Mouse (Mus musculus) monocyte, adult 2 months (primary cell): ENCODE data around the gene Fbxl17.

Experiments used
- DNase-seq, 2 experiments: peaks; one replicate each; pipeline ENCODE4 v3.0.0; 2022; ENCODE audit warnings: low spot score in 2 of 2, low read depth in 1 of 2

The Fbxl17 gene

DNA sequence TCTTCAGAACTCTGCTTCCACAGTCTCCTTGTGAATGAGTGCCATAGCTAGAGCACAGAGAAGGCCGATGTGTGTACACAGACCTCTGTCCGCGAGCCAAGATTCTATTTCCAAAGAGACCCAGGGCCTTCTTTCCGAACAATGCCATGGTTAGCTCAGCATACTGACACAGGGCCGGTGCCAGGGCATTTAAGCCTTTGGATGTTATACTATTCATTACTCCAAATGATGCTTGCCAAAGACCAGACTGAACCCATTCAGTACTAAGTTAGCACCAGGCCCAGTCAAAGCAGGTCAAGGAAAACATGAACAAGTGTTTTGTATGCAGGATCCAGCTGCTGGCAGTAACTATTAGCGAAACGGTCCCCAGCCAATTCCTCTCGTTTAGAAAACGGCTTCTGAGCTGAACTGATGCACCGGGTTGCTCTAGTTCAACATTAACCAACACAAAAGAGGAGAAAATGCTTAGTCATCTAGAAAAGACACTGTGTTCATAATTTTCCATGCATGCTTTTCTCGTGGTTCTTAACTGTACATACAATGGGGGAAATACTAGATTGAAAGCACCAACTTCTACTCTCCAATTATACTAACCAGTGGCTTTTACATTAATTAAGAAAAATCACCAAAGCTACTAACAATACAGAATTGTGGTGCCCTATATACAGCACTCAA, 214.4 kb downstream of the Fbxl17 start:
- DNase-seq, result no peak

DNA sequence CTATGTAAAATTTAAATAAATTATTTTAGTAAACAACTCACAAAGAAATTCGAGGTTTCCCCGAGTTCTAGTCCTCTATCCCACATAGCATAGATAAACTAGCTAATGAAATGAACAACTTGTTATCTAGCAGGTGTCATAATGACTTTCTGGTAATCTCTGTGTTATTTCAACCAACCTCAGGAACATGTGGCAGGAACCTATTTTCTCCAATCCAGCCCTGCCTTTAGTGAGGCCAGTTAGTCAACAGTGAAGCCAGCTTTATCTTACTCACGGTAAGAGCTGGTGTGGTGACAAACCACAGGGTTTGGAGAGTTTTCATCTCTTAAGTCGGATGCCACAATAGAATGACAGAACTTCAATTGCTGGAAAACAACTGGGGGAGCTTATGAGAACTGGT, 215.7 kb downstream of the Fbxl17 start:
- no peak for DNase-seq

DNA sequence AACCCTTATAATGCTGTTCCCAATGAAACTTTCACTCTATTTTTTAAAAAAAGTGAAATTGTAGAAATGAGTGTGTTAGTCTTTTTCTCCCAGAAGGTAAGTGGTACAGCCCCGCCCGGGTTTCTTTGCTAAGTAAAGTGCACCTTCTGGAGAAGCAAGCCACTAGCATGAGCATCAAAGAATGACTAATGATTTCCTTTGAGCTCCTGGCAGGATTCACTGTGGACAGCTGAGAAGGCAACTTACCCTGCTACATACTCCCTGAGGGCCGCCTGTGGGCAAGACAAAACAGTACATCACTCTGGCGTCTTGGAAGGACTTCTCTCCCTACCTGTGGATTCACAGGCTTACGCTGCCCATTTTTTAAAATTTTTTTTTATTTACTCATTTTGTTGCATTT, 217.8 kb downstream of the Fbxl17 start:
- DNase-seq, result no peak

GRCm38 (mm10) chr17:63280990-63281389, 218.8 kb downstream of the Fbxl17 start:
- no peak for DNase-seq

GRCm38 (mm10) chr17:63279144-63279543, 220.7 kb downstream of the Fbxl17 start:
- DNase-seq, result no peak

GRCm38 (mm10) chr17:63273353-63273752, 226.5 kb downstream of the Fbxl17 start:
- no peak for DNase-seq

DNA sequence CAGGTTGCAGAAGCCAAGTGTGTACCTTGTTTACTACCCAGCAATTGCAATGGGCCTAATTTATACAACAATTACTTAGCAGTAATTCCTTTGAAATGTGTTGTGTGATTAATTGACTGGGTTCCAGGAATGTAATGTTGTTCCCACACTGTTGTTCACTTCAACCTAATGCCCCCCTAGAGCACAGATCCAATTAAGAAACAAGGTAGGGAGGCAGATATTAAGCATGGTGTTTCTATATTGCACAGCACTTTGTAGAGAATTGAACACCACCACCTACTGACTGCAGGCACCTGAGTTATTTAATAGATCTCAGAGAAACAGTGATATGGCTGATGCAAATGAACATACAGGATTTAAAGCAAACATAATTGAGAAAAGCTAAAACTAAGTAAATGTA, 226.9 kb downstream of the Fbxl17 start:
- no peak for DNase-seq

GRCm38 (mm10) chr17:63271000-63271399, 228.8 kb downstream of the Fbxl17 start:
- no peak for DNase-seq

DNA sequence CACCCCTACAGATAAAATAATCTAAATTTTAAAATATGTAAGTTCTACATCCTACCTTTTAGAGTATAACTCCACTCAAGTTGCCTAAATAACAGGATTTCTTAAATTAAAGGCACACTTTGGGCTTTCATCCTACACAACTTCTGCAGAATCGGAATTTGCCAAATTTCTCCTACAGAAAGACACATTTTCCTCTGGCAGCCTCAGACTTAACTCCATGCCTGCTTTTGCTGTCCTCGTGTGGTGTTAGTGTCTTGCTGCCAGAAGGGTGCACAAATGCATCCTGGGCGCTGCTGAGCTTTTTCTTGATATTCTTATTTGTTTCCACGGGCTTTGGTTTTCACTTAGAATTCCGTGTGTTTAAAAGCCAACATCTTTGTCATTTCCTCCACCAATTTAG, 229.3 kb downstream of the Fbxl17 start:
- DNase-seq, result no peak

DNA sequence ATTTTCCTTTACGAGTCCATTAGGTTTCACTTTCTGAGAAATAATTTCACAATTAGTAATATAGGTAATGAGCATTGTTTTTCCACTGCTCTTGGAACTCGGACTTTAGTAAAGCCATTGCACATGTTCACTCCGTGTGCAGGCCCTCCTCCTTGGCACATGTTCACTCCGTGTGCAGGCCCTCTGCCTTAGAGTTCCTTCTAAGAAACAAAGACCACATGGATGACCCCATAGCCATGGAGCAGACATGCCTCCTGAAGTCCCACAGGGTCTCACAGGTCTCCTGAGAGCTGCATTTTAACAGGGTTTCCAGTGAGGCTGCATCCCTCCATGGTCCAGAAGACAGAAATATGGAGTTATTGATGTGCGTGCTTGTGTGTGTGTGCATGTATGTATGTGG, 237.1 kb downstream of the Fbxl17 start:
- DNase-seq, result no peak

DNA sequence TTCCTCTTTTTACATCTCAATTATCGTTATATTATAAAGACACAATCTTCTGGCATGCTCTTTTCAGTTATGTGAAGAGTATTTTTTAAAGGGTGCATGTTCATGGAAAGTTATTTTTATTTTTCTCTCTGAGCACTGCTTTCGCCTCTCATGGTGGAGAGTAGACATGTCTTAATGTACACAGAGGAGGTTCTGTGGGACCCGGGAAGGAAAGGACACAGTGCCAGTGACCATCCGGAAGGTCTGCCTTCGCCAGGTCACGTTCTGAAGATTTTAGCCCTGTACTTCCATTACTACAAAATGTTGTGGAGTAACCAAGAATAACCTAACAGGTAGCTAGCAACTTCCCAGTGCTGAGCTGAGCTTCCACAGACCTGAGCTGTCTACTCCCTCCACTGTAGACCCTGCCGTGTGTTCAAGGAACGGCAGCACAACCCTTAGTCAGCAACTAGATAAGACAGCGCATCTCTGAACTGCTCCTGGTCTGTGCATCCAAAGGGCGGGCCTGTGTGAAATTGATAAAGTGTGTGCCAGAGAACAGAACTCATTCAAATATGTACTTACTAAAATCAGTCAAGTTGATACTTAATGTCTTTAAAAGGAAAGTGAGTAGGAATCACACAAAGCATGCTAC, 238.2 kb downstream of the Fbxl17 start:
- DNase-seq, result no peak

DNA sequence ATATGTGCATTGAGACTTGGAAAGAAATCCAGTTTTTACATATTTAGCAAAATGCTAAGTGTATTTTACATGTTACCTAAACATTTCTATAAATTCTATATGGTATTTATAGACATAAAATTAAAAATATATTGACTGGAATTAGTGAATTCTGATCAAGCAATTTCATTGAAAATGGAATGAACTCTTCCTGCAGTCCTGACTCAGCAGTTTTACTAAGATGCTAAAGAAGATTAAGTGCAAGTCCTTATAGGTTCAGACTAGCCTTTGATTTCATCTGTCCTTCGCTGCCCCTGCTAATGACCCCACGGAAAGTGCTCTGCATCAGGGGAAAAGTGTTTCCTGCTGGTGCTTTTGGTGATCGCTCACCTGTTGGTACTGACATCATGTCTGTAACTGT, 240.7 kb downstream of the Fbxl17 start:
- DNase-seq, result no peak

DNA sequence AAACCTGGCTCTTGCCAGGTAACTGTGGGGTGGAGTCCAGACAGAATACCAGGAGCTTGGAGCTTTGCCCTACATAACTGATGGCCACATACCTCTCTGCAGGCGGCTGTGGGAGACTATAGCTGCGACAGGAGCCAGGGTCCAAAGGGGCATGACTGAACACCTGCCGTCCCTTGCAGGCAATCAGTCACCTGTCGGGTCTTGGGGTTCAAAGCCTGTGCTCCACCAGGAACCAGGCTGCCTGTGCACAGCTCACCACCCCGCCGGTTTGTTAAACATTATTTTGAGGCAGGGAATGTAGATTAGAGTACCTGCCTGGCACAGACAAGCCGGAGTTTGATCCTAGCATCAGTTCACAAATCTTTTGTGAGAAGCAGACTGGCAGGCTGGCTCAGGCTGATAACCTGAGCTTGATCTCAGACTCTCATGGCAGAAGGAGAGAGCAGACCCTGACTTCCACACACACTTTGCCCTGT, 253.6 kb downstream of the Fbxl17 start:
- DNase-seq, result no peak

DNA sequence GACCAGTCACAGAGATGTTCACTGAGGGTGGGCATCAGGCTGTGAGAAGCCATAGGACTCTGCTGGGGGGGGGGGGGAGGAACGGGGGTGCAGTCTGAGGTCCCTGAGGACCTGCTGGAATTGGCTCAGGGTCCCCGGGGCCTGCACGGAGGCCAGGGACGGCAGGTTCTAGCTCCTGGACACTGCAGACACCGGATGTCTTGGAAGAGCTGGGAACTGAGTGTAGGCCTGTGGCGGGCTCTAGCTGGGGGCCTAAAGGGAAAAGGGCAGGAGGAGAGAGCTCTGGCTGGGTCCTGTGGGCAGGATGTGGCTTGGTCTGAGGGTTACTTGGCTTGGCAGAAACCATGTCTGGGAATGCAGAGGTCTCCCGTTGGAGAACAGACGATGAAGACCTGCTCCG, 254.3 kb downstream of the Fbxl17 start:
- no peak for DNase-seq

DNA sequence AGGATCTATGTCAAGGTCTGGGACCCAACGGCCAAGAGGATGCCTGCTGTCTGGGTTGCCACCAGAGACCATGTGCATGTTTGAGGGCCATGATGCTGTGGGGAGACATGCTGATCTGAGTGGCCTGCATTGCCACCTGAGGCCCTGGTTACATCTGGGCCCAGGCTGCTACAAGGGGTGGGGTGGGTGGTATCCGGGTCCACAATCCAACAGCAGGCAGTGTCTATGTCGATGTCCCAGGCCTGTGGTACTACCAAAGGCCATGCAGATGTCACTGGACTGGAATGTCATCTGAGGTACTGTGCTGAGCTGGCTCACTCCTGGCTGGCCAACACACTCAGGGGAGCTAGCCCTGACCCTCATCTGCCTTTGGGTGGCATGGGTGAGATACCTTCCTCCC, 257.1 kb downstream of the Fbxl17 start:
- no peak for DNase-seq

DNA sequence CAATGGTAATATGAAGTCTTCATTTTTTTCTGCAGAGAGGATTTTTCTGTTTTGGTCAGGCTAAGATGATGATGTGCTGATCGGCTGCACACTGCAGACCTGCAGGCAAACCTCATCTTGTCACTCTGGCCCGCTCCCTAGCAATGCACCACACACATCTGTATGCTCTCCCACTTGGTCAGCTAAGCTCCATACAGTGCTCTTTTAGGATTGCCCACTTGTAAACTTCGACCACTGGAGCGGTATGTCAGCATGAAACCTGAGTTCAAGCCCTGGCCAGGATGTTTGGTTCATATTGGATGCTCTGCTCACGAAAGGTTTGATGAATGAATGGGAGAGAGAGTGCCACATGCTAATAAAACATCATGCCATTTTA, 259.1 kb downstream of the Fbxl17 start:
- DNase-seq, result no peak

DNA sequence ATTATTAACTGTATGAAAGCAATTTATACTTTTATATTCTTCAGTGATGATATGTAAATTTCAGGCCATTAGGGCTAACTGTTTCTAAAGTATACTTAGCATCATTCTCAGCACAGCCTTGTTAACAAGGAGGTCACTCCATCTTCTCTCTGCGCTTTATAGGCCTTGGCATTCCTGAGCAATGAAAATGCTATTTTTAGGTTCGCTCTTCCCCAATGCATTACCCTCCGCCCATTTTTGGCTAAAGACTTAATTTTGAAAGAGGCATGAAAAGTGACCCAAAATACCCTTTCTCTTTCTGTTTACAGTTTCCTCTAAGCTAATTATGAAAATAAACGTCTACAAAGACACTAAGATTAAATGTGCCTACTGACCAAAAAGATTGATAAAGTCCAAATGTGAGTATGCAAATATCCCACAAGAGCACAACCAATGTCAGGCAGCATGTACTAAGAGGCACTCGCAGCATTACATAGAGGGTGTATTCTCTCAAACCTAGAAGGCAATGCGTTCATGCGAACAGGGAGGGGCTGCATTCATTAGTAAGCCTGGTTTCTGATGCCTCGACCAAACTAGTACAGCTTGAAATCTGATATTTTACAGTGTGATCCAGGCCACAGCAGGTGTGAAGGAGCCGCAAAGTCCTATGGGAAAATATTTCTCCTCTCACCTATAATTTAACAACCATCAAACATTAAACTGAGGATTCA, 259.6 kb downstream of the Fbxl17 start:
- DNase-seq, result no peak

GRCm38 (mm10) chr17:63236846-63237245, 263.0 kb downstream of the Fbxl17 start:
- no peak for DNase-seq

GRCm38 (mm10) chr17:63236221-63236620, 263.6 kb downstream of the Fbxl17 start:
- DNase-seq, result no peak

DNA sequence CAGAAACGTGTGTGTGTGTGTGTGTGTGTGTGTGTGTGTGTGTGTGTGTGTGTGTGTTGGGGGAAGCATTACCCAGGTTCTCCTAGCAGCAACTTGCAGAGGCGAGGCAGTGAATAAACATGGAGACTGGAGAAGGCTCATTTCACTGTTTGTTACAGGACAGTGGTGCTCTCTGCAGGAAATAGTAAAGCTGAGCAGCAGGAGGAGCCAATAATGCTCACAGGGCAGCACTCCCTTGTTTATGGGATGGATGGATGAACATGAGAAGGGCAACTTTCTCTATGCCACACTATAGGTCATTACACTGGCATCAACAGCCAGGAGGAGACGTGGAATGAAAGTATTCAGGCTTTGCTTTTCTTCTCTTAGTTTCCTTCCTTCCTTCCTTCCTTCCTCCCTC, 264.0 kb downstream of the Fbxl17 start:
- no peak for DNase-seq

GRCm38 (mm10) chr17:63229111-63229510, 270.7 kb downstream of the Fbxl17 start:
- no peak for DNase-seq

GRCm38 (mm10) chr17:63226380-63226779, 273.4 kb downstream of the Fbxl17 start:
- no peak for DNase-seq
